Mouse (Mus musculus) kidney, adult 10 weeks (tissue): ENCODE data around the gene Ermard. TPM values are rescaled to one million over a fixed set of nuclear protein-coding genes. Genes with fewer than 3 reads are reported as not detected.

ENCODE experiments used
- polyA plus RNA-seq: library from polyadenylated mRNA; stranded (reverse); fragments of 350-450 nt; fragmentation: Illumina TruSeq; extraction: RNeasy Lipid Tissue Mini Kit (QIAGEN cat#74804); gene quantifications from one replicate; pipeline ENCODE4 v1.2.3, GENCODE M21; 2014; ENCODE audit warnings: low read depth, low replicate concordance

Gene Ermard
- polyA plus RNA-seq: 31.0 TPM

GRCm38 (mm10) chr17:15041175-15041729 is at the start of gene Ermard, which contains the start of the genes Tcte3 and Gm3448:
Ermard (plus strand) TSS chr17:15041208.
Tcte3 (minus strand) TSS chr17:15041488.
Gm3448 (minus strand) TSS chr17:15041537.

GRCm38 (mm10) chr17:15009706-15010413 is 31.1 kb upstream of the Ermard start, which contains the start of gene Gm3435:
Gm3435 (plus strand) TSS chr17:15010176.

Other genes starting within 250 kb of the Ermard start
- gene Wdr27, start 98.0 kb upstream of the Ermard start, polyA plus RNA-seq: 2.1 TPM
- gene 1600012H06Rik, start 98.0 kb upstream of the Ermard start, polyA plus RNA-seq: 80.4 TPM
- 91.2 TPM for gene Phf10, start 79.9 kb upstream of the Ermard start, polyA plus RNA-seq
- 7.0 TPM for gene 9030025P20Rik, start 62.7 kb upstream of the Ermard start, polyA plus RNA-seq
- not detected for gene Gm3417, start 62.4 kb upstream of the Ermard start, polyA plus RNA-seq
- 7.9 TPM for gene Gm3435, start 31.0 kb upstream of the Ermard start, polyA plus RNA-seq
- 6.3 TPM for gene Tcte3, start 280 bp downstream of the Ermard start, polyA plus RNA-seq
- 2.4 TPM for gene Gm3448, start 329 bp downstream of the Ermard start, polyA plus RNA-seq